34 mouse cellular contexts compared by ENCODE assay signal in the genomic region with DNA sequence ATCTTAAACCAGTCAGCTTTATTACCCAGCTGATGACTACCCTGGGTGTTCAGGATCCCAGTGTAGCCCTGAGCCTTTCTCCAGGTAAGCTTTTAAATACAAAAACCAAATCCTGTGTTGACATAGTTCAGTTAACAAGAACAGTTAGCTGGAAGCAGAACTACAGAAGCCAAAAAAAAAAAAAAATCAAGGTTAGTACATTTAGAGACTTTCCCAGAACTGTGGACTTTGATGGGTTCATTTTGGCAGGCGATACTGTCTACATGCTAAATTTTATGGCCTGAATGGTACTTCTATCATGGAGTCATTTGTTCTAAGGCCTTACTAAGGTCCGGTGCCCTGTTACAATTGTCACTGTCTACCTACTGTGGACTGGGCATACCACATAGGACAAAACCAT.
"Had no signal": no experiment of that assay in that cellular context is flagged by ENCODE, and none has a peak within 500 bp of the region (broad histone marks: within the 10 kb centered on the region; RNA-seq: fewer than 3 reads in every experiment).

No protein-coding gene starts in this region.

- H3K4me1 ChIP-seq: heart, embryonic 10.5 days; heart, embryonic 12.5 days; heart, embryonic 13.5 days; heart, embryonic 15.5 days; hindbrain, embryonic 10.5 days; hindbrain, embryonic 12.5 days; hindbrain, embryonic 13.5 days; hindbrain, embryonic 15.5 days; intestine, embryonic 15.5 days; kidney, embryonic 15.5 days had no signal

- DNase-seq: heart, adult 2 months; heart, postnatal 10 days; heart, postnatal 14 days; heart, postnatal 36 days; heart, postnatal 4 days; kidney, adult 11 months; kidney, adult 18-20 months; kidney, adult 8-10 months; kidney, postnatal 14 days; kidney, postnatal 25 days; kidney, postnatal 36 days; kidney, postnatal 4 days; layer of hippocampus, adult 9-11 months; layer of hippocampus, postnatal 36 days had no signal

- H3K4me3 ChIP-seq: heart, adult 2 months; heart, embryonic 10.5 days; heart, embryonic 12.5 days; heart, embryonic 13.5 days; heart, embryonic 15.5 days; hindbrain, embryonic 10.5 days; hindbrain, embryonic 12.5 days; hindbrain, embryonic 13.5 days; hindbrain, embryonic 15.5 days; intestine, embryonic 15.5 days; kidney, embryonic 15.5 days; layer of hippocampus, adult 2 months; left cerebral cortex, adult 2 months had no signal

- H3K9ac ChIP-seq: heart, embryonic 12.5 days; heart, embryonic 13.5 days; heart, embryonic 15.5 days; hindbrain, embryonic 12.5 days; hindbrain, embryonic 13.5 days; hindbrain, embryonic 14.5 days; hindbrain, embryonic 15.5 days; intestine, embryonic 15.5 days; kidney, embryonic 15.5 days had no signal

- H3K4me2 ChIP-seq: heart, embryonic 11.5 days; heart, embryonic 12.5 days; heart, embryonic 13.5 days; heart, embryonic 15.5 days; hindbrain, embryonic 12.5 days; hindbrain, embryonic 13.5 days; hindbrain, embryonic 14.5 days; hindbrain, embryonic 15.5 days; intestine, embryonic 15.5 days; kidney, embryonic 15.5 days had no signal

- H3K27ac ChIP-seq: heart, adult 2 months; heart, embryonic 10.5 days; heart, embryonic 13.5 days; heart, embryonic 15.5 days; hindbrain, embryonic 10.5 days; hindbrain, embryonic 12.5 days; hindbrain, embryonic 13.5 days; hindbrain, embryonic 14.5 days; hindbrain, embryonic 15.5 days; hindbrain, postnatal 0 days; intestine, embryonic 15.5 days; kidney, embryonic 15.5 days; kidney, postnatal 0 days; layer of hippocampus, adult 2 months; left cerebral cortex, adult 2 months had no signal

- ATAC-seq: hindbrain, embryonic 16.5 days; hindbrain, postnatal 0 days; inflammation-experienced regulatory T-cells, adult 6 months; intestine, embryonic 15.5 days; intestine, embryonic 16.5 days; intestine, postnatal 0 days had no signal

- H3K9me3 ChIP-seq: heart, embryonic 10.5 days; heart, embryonic 12.5 days; heart, embryonic 13.5 days; heart, embryonic 15.5 days; hindbrain, embryonic 10.5 days; hindbrain, embryonic 12.5 days; hindbrain, embryonic 13.5 days; hindbrain, embryonic 15.5 days; intestine, embryonic 15.5 days; kidney, embryonic 15.5 days had no signal

- H3K27me3 ChIP-seq: heart, embryonic 12.5 days; heart, embryonic 13.5 days; heart, embryonic 15.5 days; hindbrain, embryonic 12.5 days; hindbrain, embryonic 13.5 days; hindbrain, embryonic 15.5 days; intestine, embryonic 15.5 days; kidney, embryonic 15.5 days had no signal

- H3K36me3 ChIP-seq: heart, embryonic 10.5 days; heart, embryonic 12.5 days; heart, embryonic 13.5 days; heart, embryonic 15.5 days; hindbrain, embryonic 10.5 days; hindbrain, embryonic 12.5 days; hindbrain, embryonic 13.5 days; hindbrain, embryonic 15.5 days; intestine, embryonic 15.5 days; kidney, embryonic 15.5 days had no signal
